Mouse (Mus musculus): ENCODE measurements around the gene Gadd45gip1.

Gene Gadd45gip1

DNA sequence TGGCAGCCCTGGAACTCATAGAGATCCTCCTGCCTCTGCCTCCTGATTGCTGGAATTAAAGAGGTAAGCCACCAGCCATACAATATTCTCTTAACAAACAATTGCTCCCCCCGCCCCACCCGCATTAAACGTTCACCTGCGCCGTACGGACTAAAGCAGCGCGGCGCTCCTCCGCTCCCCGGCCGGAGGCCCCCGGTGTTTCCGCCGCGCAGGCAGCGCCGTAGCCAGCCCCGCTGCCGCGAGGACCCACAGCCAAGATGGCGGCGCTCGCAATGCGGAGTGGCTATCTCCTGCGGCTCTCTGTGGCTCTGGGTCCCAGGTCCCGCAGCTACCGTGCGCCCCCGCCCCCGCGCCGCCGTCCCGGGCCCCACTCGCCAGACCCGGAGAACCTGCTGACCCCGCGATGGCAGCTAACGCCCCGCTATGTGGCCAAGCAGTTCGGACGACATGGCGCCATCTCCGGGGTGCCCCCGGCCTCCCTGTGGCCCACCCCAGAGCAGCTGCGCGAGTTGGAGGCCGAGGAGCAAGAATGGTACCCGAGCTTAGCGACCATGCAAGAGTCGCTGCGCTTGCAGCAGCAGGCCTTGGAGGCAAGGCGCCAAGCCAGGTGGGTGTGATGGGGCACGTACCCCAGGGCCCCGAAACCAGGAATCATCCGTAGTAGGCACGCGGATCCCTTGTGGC, 854 bp downstream of the Gadd45gip1 start:
- peak; percentile 85 for DNase-seq (ENCODE audit: low spot score)

DNA sequence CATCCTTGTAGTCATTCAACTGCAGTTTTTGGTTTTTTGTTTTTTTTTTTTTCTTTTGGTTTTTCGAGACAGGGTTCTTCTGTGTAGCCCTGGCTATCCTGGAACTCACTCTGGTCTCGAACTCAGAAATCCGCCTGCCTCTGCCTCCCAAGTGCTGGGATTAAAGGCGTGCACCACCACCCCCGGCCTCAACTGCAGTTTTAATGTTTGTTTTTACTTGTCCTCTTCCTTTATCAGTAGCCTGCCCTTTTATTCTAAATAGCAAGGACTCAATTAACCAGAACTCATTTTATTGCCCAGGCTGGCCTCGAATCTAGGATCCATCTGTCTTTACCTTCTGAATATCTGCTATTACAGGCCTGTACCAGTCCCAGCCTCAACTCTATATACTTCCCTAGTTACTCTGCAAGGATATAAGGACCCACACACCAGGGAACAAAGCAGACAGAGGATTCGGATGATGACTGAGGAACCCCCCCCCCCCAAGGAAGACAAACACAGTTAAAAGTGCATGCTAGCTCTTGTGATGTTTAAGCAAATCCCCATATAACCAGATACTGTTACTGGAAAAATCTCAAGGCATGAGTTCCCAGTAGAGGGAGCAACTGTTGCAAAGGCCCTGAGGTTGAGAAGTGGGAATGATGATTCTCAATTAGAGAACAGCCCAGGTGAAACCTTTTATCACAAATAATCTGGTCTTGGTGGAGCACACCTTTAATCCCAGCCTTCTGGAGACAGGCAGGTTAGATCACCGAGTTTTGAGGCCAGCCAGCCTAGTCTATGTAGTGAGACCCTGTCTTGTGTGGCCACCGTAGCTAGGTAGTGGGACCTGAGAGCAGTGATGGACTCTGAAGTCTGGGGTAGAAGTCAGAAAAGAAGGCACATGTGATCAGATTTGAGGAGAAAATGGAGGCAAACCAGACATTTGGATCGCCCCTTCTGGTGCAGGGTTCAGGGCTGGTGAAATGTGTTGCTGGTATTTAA, 1.7 kb downstream of the Gadd45gip1 start:
- no peak for DNase-seq (ENCODE audit: low spot score)

- no peak for DNase-seq (ENCODE audit: low spot score)
These were observed 2.9 kb downstream of the Gadd45gip1 start for GRCm38 (mm10) chr8:84834002-84834865.

DNA sequence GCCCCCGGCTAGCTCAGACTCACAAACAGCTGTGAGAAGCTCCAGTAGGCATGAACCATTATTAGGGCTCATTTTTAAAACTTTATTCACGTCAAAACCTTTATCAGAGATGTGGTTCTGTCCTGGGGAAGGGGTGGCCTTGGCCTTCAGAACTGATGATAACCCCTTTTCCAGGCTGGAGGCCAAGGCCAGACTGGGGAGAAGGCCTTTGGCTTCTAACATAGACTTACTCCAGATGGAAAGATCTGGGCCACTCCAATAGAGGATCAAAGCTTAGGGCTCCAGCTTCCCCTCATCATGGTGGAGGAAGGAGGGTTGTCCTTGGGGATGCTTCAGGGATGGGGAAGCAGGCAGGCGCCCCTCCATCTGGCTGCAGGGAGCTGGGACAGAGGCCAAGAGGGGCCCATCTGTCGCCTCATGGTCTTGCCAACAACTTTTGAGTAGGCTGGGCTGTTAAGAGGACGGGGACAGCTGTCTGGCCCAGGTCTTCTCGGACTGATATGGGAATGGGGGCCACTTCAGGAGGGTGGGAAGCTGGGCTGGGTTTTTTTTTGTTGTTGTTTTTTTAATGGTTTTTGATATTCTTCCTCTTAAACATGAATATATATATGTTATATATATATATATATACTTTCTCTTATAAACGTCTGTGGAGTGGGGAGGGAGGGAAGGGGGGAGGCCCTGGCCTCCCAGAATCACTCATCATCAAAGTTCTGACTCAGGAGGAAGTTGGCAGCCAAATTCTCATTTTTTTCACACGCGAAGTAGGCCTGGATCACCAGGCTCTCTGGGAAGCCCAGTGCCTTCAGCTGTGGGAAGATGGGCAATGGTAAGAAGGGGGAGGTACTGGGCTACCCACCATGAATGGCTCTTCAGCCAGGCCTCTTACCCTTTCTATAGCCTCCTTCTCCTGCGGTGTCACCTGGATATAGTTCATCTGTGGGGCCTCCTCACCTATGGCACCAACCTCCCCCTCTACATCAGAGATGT, 3.8 kb downstream of the Gadd45gip1 start:
- no peak for DNase-seq (ENCODE audit: low spot score)

DNA sequence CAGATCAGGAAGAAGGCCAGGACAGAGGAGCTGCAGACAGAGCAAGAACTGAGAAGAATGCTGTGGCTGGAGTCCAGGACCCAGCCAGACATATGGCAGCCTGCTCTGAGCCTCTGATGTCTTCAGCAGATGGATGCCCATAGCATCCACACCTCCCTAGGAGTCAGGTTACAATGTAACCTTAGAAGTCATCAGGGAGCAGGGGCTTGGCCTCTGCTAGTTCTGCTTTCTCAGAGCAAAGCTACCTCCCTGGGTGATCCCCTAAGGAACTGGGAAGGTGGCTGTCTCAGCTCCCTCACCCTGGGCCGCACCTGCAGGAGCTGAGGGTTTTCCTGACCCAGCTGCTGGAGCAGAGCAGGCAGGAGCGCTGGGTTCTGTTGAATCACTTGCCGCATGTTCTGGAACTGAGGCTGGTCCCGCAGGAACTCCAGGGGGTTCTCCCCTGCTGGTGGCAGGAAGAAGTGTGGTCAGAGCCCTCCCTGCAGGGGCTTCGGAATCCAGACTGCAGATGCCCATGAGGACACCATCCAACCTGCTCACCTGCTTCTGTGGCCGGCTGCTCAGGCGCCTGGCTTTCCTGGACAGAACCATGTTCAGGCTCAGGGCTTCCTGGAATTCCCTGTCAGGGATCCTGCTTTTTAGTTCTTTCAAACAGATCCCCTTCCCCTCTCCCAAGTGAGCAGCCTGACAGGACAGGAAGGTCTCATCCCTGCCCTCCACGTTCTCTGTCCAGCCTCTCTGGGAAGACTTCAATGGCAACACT, 6.0 kb downstream of the Gadd45gip1 start:
- DNase-seq (ENCODE audit: low spot score): no peak

DNA sequence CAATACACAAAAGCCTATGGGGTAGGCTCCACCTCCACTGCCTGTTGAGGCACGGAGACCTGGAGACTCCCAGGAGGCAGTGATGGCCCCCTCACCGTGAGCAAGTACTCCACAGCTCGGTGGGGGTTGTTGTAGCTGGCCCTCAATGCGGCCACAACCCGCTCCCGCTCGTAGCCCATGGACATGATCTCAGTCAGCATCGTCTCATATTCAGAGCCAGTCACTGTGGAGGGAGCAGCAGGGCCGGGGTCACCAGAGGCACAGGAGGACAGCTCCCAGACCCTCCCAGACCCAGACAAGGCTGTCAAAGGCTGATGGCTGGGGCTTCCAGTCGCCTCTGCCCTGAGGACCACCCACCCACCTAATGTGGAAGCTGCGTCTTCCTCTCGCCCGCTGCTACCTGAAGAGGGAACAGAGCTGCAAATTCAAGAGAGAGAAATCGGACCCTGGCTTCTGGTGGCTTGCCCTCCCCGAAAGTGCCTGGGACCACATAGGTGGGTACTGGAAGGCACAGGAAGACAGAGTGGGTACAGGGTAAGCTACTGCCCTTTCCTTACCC, 6.7 kb downstream of the Gadd45gip1 start:
- DNase-seq (ENCODE audit: low spot score): no peak

DNA sequence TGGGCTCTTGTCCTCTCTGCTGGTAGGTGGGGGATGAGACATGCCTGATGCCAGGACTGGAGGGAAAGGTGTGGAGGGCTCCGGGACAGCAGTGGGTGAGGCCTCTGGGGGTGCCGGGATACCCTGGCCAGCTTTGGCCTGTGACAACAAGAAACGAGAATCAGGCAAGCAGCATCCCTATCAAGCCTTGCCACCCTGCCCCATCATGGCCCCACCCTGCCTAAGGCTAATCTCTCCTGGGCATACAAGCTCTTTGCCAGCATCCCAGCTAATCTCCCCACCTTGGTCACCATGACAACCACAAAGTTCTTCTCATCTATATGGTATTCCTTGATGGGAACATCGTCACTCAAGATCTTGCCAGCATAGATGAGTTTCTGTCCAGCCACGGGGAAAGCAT, 7.2 kb downstream of the Gadd45gip1 start:
- no peak for DNase-seq (ENCODE audit: low spot score)

DNA sequence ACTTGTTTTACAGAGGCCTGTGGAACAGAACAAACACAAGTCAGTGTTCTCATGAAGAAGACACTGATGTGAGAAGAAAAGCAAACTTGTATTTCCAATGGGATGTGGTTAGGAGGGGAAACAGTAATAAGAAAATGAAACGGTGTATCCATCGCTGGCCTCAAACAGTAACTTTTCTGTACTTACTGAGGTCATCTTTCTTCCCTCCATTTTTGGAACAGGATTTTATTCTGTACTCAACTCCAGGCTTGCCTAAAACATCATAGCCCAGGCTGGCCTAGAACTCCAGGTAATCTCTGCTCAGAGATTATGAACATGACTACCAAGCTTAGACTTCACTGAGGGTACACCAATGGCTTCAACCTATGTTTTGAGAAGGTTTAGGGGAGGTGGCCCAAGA, 8.1 kb downstream of the Gadd45gip1 start:
- DNase-seq (ENCODE audit: low spot score): no peak

DNA sequence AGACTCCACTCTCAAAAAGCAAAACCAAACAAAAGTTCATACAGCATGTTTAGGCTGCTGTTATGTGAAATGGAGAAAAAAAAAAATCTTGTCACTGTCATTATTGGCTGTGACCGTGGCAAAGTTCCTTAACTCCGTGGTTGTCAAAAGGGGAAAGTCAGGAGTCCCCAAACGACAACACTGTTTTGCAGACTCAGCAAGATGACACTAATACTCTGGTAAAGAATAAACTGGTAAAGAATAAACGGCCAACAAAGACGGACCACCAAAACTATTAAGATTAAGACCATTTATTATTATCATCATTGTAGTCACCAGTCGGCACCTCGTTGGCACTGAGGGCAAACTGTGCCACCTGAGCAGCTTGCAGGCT, 8.5 kb downstream of the Gadd45gip1 start:
- DNase-seq (ENCODE audit: low spot score): no peak

- DNase-seq (ENCODE audit: low spot score): peak; percentile 96
These were observed 9.1 kb downstream of the Gadd45gip1 start, which contains the start of gene Rad23a for GRCm38 (mm10) chr8:84840248-84840999. Rad23a (minus strand) TSS chr8:84840665.

DNA sequence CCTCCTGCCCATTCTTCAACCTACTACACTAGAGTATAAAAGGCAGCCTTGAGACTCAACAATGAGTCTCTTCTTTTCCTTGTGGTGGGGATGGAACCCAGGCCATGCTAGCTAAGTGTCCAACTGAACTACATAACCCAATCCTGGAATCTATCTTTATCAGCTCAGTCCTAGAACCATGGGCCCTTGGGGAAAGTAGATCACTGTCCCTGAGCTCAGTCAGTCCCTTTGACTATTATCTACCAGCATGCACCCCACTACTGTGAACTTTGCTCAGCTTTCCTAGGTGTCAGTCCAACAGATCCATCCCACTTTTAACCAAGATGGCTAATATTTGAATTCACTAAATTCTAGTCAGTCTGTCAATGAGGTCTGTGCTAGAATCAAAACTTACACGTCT, 10.2 kb downstream of the Gadd45gip1 start:
- no peak for DNase-seq (ENCODE audit: low spot score)

DNA sequence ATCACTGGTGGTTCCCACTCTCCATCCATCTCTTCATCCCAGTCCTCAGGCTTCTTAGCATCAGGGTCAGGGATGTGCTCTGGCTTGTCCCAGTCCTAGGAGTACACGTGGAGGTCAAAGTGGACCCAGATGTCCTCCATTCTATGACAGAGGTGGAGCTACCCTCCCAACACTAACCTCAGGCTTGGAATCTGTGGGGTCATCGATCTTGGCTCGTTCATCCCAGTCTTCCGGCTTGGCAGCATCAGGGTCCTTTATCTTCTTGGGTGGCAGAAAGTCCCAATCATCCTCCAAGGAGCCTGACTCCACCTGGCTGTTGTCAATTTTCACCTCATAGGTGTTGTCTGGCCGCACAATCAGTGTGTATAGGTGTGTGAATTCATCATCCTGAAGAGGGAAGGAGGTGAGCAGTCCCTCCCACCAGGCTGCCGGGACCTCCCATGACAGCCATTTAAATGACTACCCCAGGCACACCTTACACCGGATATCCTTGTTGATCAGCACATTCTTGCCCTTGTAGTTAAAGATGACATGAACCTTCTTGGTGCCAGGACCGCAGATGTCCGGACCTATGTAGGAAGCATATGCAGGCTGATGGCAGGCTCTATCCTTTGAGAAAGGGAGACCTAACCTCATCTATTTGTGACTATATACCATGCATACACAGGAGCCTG, 13.2 kb downstream of the Gadd45gip1 start:
- DNase-seq (ENCODE audit: low spot score): no peak

DNA sequence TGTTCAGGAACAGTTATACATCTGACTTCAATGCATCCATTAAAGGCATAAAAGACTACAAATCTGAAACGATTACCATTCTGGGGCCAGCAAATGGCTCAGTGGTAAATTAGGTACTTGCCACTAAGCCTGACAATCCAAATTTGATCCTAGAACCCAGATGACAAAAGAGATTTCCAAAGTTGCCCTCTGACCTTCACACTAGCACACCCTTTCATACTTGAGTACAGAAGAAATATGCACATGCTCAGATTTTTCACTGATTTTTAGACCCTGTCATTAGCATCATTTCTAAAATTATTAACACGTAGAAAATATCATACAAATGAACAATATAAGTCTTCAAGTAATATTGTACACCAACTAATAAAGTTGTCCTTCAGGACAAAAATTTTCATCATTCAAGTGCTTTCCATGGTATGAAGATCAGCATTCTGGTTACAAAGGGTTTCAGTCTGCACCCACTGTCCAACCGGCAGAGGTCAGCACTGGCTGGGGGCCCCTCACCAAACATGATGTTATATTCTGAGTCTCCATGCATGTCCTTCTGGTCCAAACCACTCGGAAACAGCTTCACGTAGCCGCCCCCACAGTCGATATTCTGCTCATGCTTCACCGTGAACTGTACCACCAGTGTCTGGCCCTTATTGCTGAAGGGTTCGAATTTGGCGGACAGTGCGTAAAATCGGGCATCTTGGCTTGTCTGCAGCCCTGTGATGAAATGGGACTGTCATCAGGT, 14.2 kb downstream of the Gadd45gip1 start:
- peak; percentile 69 for DNase-seq (ENCODE audit: low spot score)

GRCm38 (mm10) chr8:84846094-84846721, 14.9 kb downstream of the Gadd45gip1 start:
- DNase-seq (ENCODE audit: low spot score): no peak

GRCm38 (mm10) chr8:84846722-84847572, 15.6 kb downstream of the Gadd45gip1 start, which contains the start of gene Calr:
Calr (minus strand) TSS chr8:84846934.
- DNase-seq (ENCODE audit: low spot score): peak; percentile 100
